Mouse (Mus musculus): ENCODE measurements around the gene Pdia4.
"Not testable (repeated sequence)": the region's sequence is repeated elsewhere in the genome, so short reads cannot be mapped to it uniquely, and the experiment has no call there.

Gene Pdia4

GRCm38 (mm10) chr6:47813257-47813878, at the start of gene Pdia4:
Gene Pdia4, minus strand, starts transcription at chr6:47813430.
- peak; percentile 100 for DNase-seq (ENCODE audit: low spot score)

DNA sequence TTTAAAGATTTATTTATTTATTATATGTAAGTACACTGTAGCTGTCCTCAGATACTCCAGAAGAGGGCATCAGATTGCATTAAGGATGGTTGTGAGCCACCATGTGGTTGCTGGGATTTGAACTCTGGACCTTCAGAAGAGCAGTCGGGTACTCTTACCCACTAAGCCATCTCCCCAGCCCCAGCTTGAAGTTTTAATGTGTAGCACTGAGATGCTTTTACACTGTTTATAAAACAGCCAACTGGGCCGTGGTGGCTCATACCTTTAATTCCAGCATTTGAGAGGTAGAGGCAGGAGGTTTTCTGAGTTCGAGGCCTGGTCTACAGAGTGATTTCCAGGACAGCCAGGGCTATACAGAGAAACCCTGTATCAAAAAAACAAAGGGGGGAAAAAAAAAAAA, 44.5 kb upstream of the Pdia4 start:
- not testable (repeated sequence) for DNase-seq (ENCODE audit: low spot score)

DNA sequence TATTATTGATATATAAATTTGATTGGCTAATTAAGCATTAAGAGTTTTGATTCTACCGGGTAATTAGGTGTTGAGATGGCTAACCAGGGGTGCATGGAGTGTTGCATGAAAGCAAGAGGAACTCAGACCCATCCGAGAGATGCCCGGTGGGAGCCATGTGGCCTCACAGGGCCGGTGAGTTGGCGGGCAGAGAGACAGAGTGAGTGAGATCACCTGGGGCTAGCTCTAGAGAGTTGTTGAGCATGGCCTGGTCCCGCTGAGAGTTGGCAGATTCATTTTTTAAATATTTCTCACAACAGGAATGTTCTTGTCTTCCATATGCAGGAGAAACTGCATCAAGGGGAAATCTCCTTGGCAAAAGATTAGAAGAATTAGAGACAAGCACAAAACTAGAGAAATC, 44.0 kb upstream of the Pdia4 start:
- DNase-seq (ENCODE audit: low spot score), result no peak

DNA sequence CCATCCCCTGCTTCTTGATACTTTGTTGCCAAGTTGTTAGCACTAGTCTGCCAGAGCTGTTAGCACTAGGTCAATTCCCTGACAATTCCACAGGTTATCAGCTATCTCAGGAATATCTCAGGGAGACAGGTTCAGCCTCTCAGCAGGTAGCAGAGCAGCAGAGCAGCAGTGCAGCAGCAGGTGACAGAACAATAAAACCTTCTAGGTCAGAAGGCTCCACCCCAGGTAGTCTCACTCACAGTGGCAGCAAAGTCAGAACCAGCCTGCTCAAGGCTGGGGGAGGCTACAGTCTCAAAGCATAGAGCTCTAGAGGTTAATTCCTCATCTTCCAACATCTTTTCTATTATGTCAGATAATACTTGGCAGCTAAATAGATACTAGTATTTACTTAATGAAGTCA, 32.5 kb upstream of the Pdia4 start:
- no peak for DNase-seq (ENCODE audit: low spot score)

DNA sequence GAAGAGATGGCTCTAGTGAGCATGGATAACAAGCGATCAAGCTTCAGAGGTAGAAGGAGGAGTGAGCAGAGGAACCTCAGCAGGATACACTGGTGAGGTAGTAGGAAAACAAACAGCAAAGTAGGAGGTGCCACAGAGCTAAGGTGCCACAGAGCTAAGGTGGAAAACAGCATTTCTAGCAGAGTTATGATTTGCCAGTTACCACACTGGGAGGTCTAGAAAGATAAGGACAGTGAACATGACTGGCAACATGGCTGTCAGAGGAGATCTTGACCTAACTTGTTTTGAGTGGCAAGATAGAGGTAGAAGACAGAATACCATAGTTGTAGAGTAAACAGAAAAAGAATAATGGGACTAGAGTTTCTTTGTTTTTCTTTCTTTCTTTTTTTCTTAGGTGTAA, 29.1 kb upstream of the Pdia4 start:
- DNase-seq (ENCODE audit: low spot score), result no peak

- DNase-seq (ENCODE audit: low spot score), result no peak
These were observed 28.6 kb upstream of the Pdia4 start for GRCm38 (mm10) chr6:47841831-47842230.

DNA sequence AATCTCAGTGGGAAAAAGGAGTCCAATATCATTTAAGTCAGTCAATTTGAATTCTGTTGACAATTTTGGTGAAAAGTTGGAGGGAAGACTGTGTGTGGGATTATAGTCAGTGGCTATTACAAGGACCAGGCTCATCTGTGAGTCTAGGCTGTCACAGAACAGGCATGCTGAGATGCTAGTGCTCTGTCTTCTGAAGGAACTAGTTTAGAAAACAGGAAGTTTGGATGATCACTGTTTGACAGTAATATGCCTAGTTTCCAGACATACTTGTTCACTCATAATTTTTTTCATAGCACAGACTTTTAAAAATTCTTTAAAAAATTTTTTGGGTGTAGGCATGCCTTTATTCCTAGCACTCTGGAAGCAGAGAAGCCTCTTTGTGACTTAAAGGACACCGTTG, 27.8 kb upstream of the Pdia4 start:
- DNase-seq (ENCODE audit: low spot score), result no peak

DNA sequence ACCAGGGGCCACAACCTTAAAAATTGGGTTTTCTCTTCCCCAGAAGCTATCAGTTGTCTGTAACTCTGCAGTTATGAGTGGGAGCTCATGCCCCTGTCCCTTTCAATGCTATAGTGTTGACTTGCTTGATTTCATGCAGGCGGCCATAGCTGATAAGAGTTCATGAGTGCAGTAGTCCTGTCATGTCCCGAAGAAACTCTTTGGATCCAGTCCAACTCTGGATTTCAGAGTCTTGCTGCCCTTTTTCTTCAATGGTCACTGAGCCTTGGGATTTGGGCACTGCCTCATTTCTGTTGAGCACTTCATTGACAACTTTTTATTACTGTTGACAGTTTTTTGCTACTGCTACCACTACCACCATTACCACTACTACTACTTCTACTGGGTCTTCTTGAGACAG, 24.4 kb upstream of the Pdia4 start:
- no peak for DNase-seq (ENCODE audit: low spot score)

- peak; percentile 33 for DNase-seq (ENCODE audit: low spot score)
These were observed 22.8 kb upstream of the Pdia4 start for GRCm38 (mm10) chr6:47835984-47836521.

DNA sequence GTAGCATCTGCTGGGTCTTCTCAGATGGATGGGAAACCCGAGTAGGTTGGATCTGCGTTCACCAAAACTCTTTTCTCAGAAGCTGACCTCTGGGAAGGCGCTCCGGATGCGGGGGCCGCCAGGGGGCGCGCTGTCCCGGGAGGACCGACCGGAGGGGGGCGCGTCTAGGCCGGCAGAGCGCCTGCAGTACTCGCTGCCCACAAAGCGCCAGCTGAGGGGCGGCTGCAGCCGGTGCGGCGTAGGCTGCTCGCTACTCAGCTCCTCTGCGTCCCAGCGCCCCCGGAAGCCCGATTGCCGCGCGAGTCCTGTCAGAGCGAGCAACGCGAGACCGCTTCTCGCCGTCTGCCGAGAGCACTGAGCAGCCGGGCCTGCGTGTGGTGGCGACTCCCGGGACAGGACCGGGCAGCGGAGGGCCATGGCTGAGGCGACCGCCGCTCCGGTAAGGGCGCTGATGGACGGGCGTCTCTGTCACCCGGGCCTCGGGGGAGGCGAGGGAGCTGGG, 22.3 kb upstream of the Pdia4 start, which contains the start of gene Zfp398:
Gene Zfp398 (plus strand): TSS at position 180 of the 502 bp plus-strand sequence.
- peak; percentile 95 for DNase-seq (ENCODE audit: low spot score)

GRCm38 (mm10) chr6:47832220-47832619, 19.0 kb upstream of the Pdia4 start:
- no peak for DNase-seq (ENCODE audit: low spot score)

DNA sequence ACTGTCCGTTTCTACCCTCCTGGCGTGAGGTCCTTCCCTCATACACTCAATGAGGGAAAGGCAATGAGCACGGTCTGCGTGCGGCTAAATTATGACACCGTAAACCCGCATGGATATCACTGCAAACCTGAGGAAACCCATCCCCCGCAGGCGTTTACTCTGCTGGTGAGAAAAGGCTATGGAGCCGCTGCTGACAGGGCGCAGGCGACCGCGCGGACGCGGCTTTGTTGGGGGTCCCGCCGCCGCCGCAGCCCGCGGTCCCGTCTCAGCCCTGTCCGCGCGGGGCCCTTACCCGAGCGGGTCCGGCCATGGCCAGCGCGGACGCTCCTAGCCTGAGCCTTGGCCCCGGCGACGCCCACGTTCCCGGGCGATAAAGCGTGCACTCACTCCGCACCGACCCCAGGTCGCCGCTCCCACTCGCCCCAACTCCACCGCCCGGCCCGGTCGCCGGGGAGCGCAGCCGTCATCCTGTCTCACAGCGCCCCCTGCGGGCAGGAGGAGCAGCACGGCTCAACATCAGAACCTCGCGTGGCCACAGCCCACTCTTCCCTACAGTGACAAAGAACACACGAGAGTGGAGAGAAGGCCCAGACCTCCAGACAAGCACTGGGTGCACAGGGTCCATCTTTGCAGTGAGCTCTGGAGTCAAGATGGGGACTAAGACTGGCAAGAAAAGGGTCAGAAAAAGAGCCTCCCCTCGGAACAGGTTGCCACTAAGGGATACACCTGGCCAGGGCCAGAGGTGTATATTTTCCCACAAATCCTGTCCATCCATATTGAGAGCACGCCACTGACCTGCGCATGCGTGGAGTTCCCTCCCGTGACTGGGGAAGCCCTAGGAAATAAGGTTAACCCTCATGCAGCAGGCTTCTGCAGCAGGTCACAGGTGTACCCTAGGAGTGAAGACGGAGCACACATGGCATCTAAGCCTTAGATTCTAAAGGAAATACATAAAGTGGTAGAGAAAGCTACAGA, 17.2 kb upstream of the Pdia4 start, which contains the start of gene Zfp786:
Gene Zfp786 (minus strand): TSS at position 764 of the 975 bp plus-strand sequence.
- DNase-seq (ENCODE audit: low spot score), result peak; percentile 93

GRCm38 (mm10) chr6:47828950-47829349, 15.7 kb upstream of the Pdia4 start:
- DNase-seq (ENCODE audit: low spot score), result peak; percentile 45

- no peak for DNase-seq (ENCODE audit: low spot score)
These were observed 14.2 kb upstream of the Pdia4 start for GRCm38 (mm10) chr6:47827462-47827861.

- DNase-seq (ENCODE audit: low spot score), result no peak
These were observed 11.0 kb upstream of the Pdia4 start for GRCm38 (mm10) chr6:47824241-47824640.

DNA sequence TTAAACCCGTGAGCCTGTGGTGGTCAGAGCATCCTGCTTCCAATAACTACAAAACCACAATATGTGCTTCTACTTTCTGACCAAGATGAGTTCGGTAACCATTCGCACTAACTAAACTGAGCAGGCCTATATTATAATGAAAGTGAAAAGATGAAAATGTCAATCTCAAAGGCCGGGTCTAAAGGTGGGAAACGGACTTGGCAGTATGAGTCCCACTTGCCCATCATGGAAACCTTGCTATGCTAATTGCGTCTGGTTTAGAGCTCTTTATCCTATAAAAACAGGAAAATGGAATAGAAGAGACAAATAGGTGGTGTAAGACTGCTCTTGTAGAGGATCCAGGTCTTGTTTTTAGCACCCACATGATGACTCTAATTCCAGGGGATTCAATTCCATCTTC, 8.5 kb upstream of the Pdia4 start:
- DNase-seq (ENCODE audit: low spot score), result no peak

GRCm38 (mm10) chr6:47821236-47821635, 8.0 kb upstream of the Pdia4 start:
- DNase-seq (ENCODE audit: low spot score), result peak; percentile 48

GRCm38 (mm10) chr6:47819626-47820325, 6.5 kb upstream of the Pdia4 start:
- DNase-seq (ENCODE audit: low spot score), result no peak

DNA sequence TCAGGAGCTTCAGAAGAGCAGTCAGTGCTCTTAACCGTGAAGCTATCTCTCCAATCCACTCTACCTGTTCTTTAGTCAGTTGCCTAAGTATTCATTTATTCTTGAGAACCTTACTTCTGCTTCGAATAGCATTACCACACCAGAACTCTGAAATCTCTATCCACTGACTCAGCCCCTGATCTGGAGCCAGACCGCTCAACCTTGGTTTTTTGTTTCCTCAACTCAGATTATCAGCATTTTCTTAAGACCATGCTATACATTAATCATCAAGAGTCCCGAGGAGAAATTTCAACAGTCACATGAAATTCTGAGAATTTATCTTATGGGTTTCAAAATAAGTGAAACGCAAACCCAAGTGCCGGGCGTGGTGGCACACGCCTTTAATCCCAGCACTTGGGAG, 5.5 kb upstream of the Pdia4 start:
- no peak for DNase-seq (ENCODE audit: low spot score)

DNA sequence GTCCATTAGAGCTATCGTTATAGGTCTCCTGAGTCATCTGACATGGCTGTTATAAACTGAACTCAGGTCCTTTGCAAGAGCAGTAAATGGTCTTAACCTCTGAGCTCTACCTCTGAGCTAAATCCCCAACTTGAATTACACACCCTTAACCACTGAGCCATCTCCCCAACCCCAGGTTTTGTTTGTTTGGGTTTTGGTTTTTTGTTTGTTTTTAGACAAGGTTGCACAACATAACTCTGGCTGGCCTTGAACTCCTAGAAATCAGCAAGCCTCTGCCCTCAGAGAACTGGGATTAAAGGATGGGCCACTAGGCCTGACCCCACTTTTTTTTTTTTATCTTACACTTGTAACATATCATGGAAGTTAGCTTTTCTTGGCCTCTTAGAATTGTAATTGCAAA, 2.9 kb upstream of the Pdia4 start:
- no peak for DNase-seq (ENCODE audit: low spot score)

DNA sequence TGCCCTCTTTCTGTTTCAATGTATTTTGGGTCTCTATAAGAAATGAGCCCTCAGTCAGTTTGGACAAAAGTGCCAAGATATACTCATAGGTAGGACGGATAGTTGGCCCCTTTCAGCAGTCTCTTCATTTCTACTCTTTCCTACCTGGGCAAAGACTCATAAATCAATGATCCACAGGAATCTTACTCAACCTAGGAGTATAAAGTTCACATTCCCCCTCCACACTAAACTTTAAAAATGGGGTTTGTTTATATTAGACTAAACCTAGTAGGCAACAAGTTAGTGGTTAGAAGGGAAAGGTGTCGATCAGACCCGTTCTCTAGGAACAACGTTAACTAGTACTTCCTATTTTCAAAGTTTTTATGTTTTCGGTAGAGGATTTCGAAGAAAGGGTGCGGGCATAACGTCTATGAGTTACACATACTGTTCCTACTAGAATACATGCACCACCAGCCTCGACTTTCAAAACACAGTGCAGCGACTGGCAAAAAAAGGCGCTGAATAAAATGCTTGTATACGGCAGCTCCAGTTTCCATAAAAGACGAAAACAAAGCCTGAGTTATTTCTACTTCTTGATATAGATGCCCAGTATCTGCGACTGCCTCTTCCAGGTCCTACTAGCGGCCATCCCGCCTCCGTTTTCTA, 837 bp downstream of the Pdia4 start:
- DNase-seq (ENCODE audit: low spot score), result no peak

- no peak for DNase-seq (ENCODE audit: low spot score)
These were observed 1.9 kb downstream of the Pdia4 start for GRCm38 (mm10) chr6:47811324-47811723.

All from lung, postnatal 25 days (tissue).